Mouse (Mus musculus) forebrain, postnatal 0 days (tissue): ENCODE results near the gene Rapsn. TPM values are rescaled to one million over a fixed set of nuclear protein-coding genes. Genes with fewer than 3 reads are reported as not detected.

Experiments
- ATAC-seq: fragments of 200-750 bp; cut with Nextera tagmentation; 2 replicates; pipeline ENCODE4 v1.8.0; 2017; ENCODE audit warnings: mild to moderate bottlenecking, moderate library complexity
- DNase-seq: peaks from one replicate; pipeline ENCODE4 v3.0.0-alpha.2; 2015
- H3K27ac ChIP-seq: fragments of 300-500 bp; sonication (generic); 2 replicates; pipeline ENCODE4 v1.5.1; 2014; ENCODE audit warnings: low read depth, mild to moderate bottlenecking, antibody characterized with exemption, low read length, moderate library complexity, mixed read lengths
- H3K27me3 ChIP-seq: fragments of 300-500 bp; sonication (generic); 2 replicates; pipeline ENCODE4 v1.6.1; 2014; ENCODE audit warnings: mild to moderate bottlenecking, low read length, mixed read lengths; ENCODE audit not compliant: insufficient read depth
- H3K36me3 ChIP-seq: fragments of 300-500 bp; sonication (generic); 2 replicates; pipeline ENCODE4 v1.6.1; 2014; ENCODE audit warnings: mild to moderate bottlenecking, moderate library complexity; ENCODE audit not compliant: insufficient read depth
- H3K4me1 ChIP-seq: fragments of 300-500 bp; sonication (generic); 2 replicates; pipeline ENCODE4 v1.6.1; 2014; ENCODE audit warnings: antibody characterized with exemption; ENCODE audit not compliant: insufficient read depth
- H3K4me2 ChIP-seq: fragments of 300-500 bp; sonication (generic); 2 replicates; pipeline ENCODE4 v1.6.1; 2014; ENCODE audit warnings: low read depth, mild to moderate bottlenecking, moderate library complexity
- H3K4me3 ChIP-seq: fragments of 300-500 bp; sonication (generic); 2 replicates; pipeline ENCODE4 v1.5.1; 2014; ENCODE audit warnings: low read depth, low read length, mixed read lengths
- H3K9ac ChIP-seq: fragments of 300-500 bp; sonication (generic); 2 replicates; pipeline ENCODE4 v1.6.1; 2014; ENCODE audit warnings: mild to moderate bottlenecking
- H3K9me3 ChIP-seq: fragments of 300-500 bp; sonication (generic); 2 replicates; pipeline ENCODE4 v1.6.1; 2016; ENCODE audit warnings: low read length
- CTCF ChIP-seq: sonication (generic); IDR thresholded peaks from 2 replicates; pipeline ENCODE4 v1.5.1; 2016; ENCODE audit warnings: antibody characterized with exemption, control low read depth, low read depth
- WGBS: fragments of 180-500 bp; shearing (Covaris S2); extraction: QIAGEN DNeasy Blood & Tissue Kit; methylation state at CpG from one replicate; pipeline ENCODE4 v1.1.7; 2014; 5-methylcytosine and 5-hydroxymethylcytosine counted together
- polyA plus RNA-seq: library from polyadenylated mRNA; unstranded; fragments of >200 nt; fragmentation: Nextera tagmentation; extraction: Ambion mirVana; gene quantifications from 2 replicates; pipeline ENCODE4 v1.2.1, GENCODE M21; 2015
- total RNA-seq: library from RNA; depleted of rRNA; stranded (reverse); fragments of >200 nt; gene quantifications from 2 replicates; pipeline ENCODE4 v1.2.3, GENCODE M21; 2014; rRNA removed

The Rapsn gene
- total and polyA plus RNA-seq, 2 experiments from 2014 or later, result 0.38 to 1.1 TPM

DNA sequence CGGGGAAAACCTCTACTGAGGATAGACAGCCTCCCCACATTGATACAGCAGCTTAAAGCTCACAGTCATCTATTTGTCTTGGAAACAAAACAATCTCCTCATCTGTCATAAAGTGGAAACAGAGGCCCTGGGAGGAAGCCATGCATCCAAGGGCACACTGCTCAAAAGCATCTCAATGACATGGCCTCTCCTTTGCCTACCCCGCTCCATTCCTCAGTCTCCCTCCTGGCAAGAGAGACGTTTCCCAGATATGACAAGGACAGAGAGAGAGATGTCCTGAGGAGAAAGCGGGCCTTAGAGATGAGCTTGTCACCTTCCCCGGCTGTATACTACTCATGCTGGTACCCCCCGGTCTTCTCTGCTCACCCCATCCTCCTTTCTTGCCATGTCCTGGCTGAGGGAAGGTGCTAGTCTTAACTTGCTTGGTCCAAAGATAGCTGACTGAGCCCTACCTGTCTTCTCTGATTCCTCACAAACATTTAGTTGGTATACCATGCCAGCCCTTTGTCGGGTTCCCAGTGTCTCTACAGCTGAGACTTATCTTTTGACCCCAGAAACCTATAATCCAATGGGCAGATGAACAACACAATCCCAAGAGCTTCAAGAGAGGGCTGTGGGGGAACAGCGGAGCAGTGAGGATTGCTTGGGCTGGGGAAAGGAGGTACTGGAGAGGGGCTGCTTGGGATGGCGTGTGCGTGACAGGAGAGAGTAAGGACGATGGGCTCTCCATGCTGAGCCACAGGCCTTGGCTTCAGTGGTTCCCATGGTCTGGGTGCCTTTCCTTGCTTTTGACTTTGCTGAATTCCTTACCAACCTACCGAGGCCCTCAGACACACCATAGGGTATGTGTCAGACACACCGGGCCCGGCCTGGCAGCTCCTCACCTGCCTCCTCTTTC, 50.3 kb downstream of the Rapsn start:
- Histone ChIP-seq H3K36me3 (no peaks in the 10 kb centered on the region), H3K4me1 (no peaks in the 10 kb centered on the region), H3K4me2 (no peak overlapping the region), H3K27ac (no peak overlapping the region), H3K4me3 (no peak overlapping the region), H3K27me3 (no peaks in the 10 kb centered on the region), H3K9me3 (no peaks in the 10 kb centered on the region), H3K9ac (no peak overlapping the region)
- WGBS, result 83% methylated on average over 14 of the region's 14 CpGs
- DNase-seq (no peak), ATAC-seq (no peak)
- no peak for TF ChIP-seq CTCF

GRCm38 (mm10) chr2:91086392-91087237, 51.2 kb downstream of the Rapsn start:
- Histone ChIP-seq H3K9ac (no peak overlapping the region), H3K27me3 (no peaks in the 10 kb centered on the region), H3K4me3 (no peak overlapping the region), H3K4me1 (no peaks in the 10 kb centered on the region), H3K36me3 (no peaks in the 10 kb centered on the region), H3K4me2 (no peak overlapping the region), H3K27ac (no peak overlapping the region), H3K9me3 (no peaks in the 10 kb centered on the region)
- TF ChIP-seq CTCF, result no peak
- DNase-seq (no peak), ATAC-seq (no peak)
- 49% methylated on average over 9 of the region's 9 CpGs for WGBS

- no peaks in the 10 kb centered on the region for H3K27me3 ChIP-seq
- DNase-seq, result no peak
- H3K27ac ChIP-seq, result no peak overlapping the region
- H3K4me1 ChIP-seq, result no peaks in the 10 kb centered on the region
- H3K9me3 ChIP-seq, result no peaks in the 10 kb centered on the region
- no peak overlapping the region for H3K4me2 ChIP-seq
- no peak for TF ChIP-seq CTCF
- H3K4me3 ChIP-seq, result no peak overlapping the region
- no peak for ATAC-seq
- no peak overlapping the region for H3K9ac ChIP-seq
- 91% methylated on average over 9 of the region's 9 CpGs for WGBS
- H3K36me3 ChIP-seq, result no peaks in the 10 kb centered on the region
These were observed 52.0 kb downstream of the Rapsn start for GRCm38 (mm10) chr2:91087453-91087852.

- H3K9ac ChIP-seq, result no peak overlapping the region
- H3K9me3 ChIP-seq, result no peaks in the 10 kb centered on the region
- H3K27ac ChIP-seq, result no peak overlapping the region
- H3K4me2 ChIP-seq, result no peak overlapping the region
- no peak for TF ChIP-seq CTCF
- ATAC-seq (no peak), DNase-seq (no peak)
- no peak overlapping the region for H3K4me3 ChIP-seq
- WGBS, result 82% methylated on average over 9 of the region's 9 CpGs
- H3K4me1 ChIP-seq, result no peaks in the 10 kb centered on the region
- no peaks in the 10 kb centered on the region for H3K27me3 ChIP-seq
- H3K36me3 ChIP-seq, result no peaks in the 10 kb centered on the region
These were observed 53.6 kb downstream of the Rapsn start for GRCm38 (mm10) chr2:91088987-91089386.

DNA sequence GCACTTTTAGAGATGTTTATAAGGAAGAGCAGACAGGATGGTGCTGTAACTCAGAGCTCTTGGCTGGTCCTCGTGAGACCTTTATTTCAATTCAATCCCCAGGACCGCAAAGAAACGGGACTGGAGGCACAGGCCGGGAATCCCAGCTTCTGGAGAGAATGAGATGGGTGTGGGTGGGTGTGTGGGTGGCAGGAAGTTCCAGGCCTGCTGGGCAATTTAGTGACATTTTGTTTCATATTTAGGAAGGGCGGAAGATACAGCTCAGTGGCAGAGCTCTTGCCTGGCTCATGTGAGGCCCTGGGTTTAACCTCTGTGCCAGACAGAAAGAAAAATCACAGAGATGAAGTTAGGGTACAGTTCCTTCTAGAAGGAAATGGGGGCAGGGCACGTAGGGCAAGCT, 54.8 kb downstream of the Rapsn start:
- TF ChIP-seq CTCF, result no peak
- Histone ChIP-seq H3K4me3 (no peak overlapping the region), H3K4me1 (no peaks in the 10 kb centered on the region), H3K9me3 (no peaks in the 10 kb centered on the region), H3K27me3 (no peaks in the 10 kb centered on the region), H3K9ac (no peak overlapping the region), H3K36me3 (no peaks in the 10 kb centered on the region), H3K4me2 (no peak overlapping the region), H3K27ac (no peak overlapping the region)
- ATAC-seq (no peak), DNase-seq (no peak)
- WGBS, result 75% methylated on average over 6 of the region's 6 CpGs

DNA sequence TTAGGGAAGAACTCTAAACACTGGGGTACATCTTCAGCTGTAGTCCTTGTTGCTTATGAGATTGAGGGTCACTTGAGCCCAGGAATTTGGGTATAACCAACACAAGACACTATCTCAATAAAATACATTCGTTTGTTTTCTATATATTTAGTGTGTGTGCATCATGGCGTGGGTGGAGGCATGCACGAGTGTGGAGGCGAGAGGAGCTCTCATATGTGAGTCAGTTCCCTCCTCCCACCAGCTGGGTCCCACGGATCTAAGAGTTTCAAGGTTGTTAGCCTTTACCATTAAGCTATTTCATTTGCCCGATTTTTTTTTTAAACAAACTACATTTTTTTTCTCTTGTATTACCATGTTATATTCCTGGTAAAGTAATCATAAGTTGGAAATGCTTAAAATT, 55.4 kb downstream of the Rapsn start:
- H3K9ac ChIP-seq, result no peak overlapping the region
- WGBS, result 73% methylated on average over 6 of the region's 6 CpGs
- H3K27ac ChIP-seq, result no peak overlapping the region
- H3K4me2 ChIP-seq, result no peak overlapping the region
- no peaks in the 10 kb centered on the region for H3K36me3 ChIP-seq
- H3K9me3 ChIP-seq, result no peaks in the 10 kb centered on the region
- ATAC-seq (no peak), DNase-seq (no peak)
- no peaks in the 10 kb centered on the region for H3K4me1 ChIP-seq
- H3K27me3 ChIP-seq, result no peaks in the 10 kb centered on the region
- no peak for TF ChIP-seq CTCF
- no peak overlapping the region for H3K4me3 ChIP-seq

Other genes with a start within 250 kb of the Rapsn start
- 106 and 120 TPM in 2 replicates for gene Mtch2, start 188.5 kb upstream of the Rapsn start, total RNA-seq
- gene Mtch2, start 188.5 kb upstream of the Rapsn start, polyA plus RNA-seq, result 222 and 224 TPM in 2 replicates
- gene C1qtnf4, start 149.8 kb upstream of the Rapsn start, total RNA-seq, result 201 and 252 TPM in 2 replicates
- gene C1qtnf4, start 149.8 kb upstream of the Rapsn start, polyA plus RNA-seq, result 185 and 189 TPM in 2 replicates
- 49.5 and 59.4 TPM in 2 replicates for gene Kbtbd4, start 130.9 kb upstream of the Rapsn start, total RNA-seq
- 54.3 and 60.3 TPM in 2 replicates for gene Kbtbd4, start 130.9 kb upstream of the Rapsn start, polyA plus RNA-seq
- gene Ndufs3, start 130.8 kb upstream of the Rapsn start, total RNA-seq, result 156 and 190 TPM in 2 replicates
- gene Ndufs3, start 130.8 kb upstream of the Rapsn start, polyA plus RNA-seq, result 248 and 283 TPM in 2 replicates
- 74.5 and 83.7 TPM in 2 replicates for gene Celf1, start 95.2 kb upstream of the Rapsn start, total RNA-seq
- 56.9 and 72.2 TPM in 2 replicates for gene Celf1, start 95.2 kb upstream of the Rapsn start, polyA plus RNA-seq
- 184 and 255 TPM in 2 replicates for gene Psmc3, start 18.4 kb downstream of the Rapsn start, total RNA-seq
- 242 and 253 TPM in 2 replicates for gene Psmc3, start 18.4 kb downstream of the Rapsn start, polyA plus RNA-seq
- gene Slc39a13, start 34.8 kb downstream of the Rapsn start, total RNA-seq, result 25.5 and 26.8 TPM in 2 replicates
- 19.7 and 22.3 TPM in 2 replicates for gene Slc39a13, start 34.8 kb downstream of the Rapsn start, polyA plus RNA-seq
- 2.2 and 3.9 TPM in 2 replicates for gene Spi1, start 46.8 kb downstream of the Rapsn start, total RNA-seq
- 4.7 and 5.1 TPM in 2 replicates for gene Spi1, start 46.8 kb downstream of the Rapsn start, polyA plus RNA-seq
- 0.38 TPM in 1 of 2 replicates, not detected in the other for gene Mybpc3, start 82.5 kb downstream of the Rapsn start, total RNA-seq
- gene Mybpc3, start 82.5 kb downstream of the Rapsn start, polyA plus RNA-seq, result 0.04 TPM in 1 of 2 replicates, not detected in the other
- gene Madd, start 148.2 kb downstream of the Rapsn start, total RNA-seq, result 48.9 and 50.0 TPM in 2 replicates
- gene Madd, start 148.2 kb downstream of the Rapsn start, polyA plus RNA-seq, result 20.4 and 28.5 TPM in 2 replicates
- gene Nr1h3, start 167.2 kb downstream of the Rapsn start, total RNA-seq, result 1.5 and 3.4 TPM in 2 replicates
- 1.6 and 1.8 TPM in 2 replicates for gene Nr1h3, start 167.2 kb downstream of the Rapsn start, polyA plus RNA-seq
- 32.9 and 39.4 TPM in 2 replicates for gene Acp2, start 167.3 kb downstream of the Rapsn start, total RNA-seq
- gene Acp2, start 167.3 kb downstream of the Rapsn start, polyA plus RNA-seq, result 24.4 and 32.2 TPM in 2 replicates
- 11.2 and 12.9 TPM in 2 replicates for gene Ddb2, start 201.4 kb downstream of the Rapsn start, total RNA-seq
- 10.0 and 10.2 TPM in 2 replicates for gene Ddb2, start 201.4 kb downstream of the Rapsn start, polyA plus RNA-seq
- gene Pacsin3, start 220.3 kb downstream of the Rapsn start, total RNA-seq, result 20.5 and 21.6 TPM in 2 replicates
- 18.6 and 22.8 TPM in 2 replicates for gene Pacsin3, start 220.3 kb downstream of the Rapsn start, polyA plus RNA-seq
- gene Arfgap2, start 229.4 kb downstream of the Rapsn start, total RNA-seq, result 44.0 and 59.9 TPM in 2 replicates
- 49.0 and 52.8 TPM in 2 replicates for gene Arfgap2, start 229.4 kb downstream of the Rapsn start, polyA plus RNA-seq